Mouse (Mus musculus) E14TG2a.4 (cell line): ENCODE results near the gene Ep300.
"Not testable (repeated sequence)": the region's sequence is repeated elsewhere in the genome, so short reads cannot be mapped to it uniquely, and the experiment has no call there.

Experiments used
- H3K27me3 ChIP-seq: 2 replicates; pipeline ENCODE4 v1.6.1; 2014; ENCODE audit warnings: low read length, control low read depth; ENCODE audit not compliant: insufficient read depth
- H3K36me3 ChIP-seq: 2 replicates; pipeline ENCODE4 v1.6.1; 2014; ENCODE audit warnings: low read length, control low read depth; ENCODE audit not compliant: insufficient read depth
- H3K4me1 ChIP-seq: replicated peaks from 2 replicates; pipeline ENCODE4 v1.6.1; 2014; ENCODE audit warnings: low read depth, low read length, control low read depth
- H3K4me3 ChIP-seq: replicated peaks from 2 replicates; pipeline ENCODE4 v1.5.1; 2014; ENCODE audit warnings: mild to moderate bottlenecking, low read length
- H3K9me3 ChIP-seq: 2 replicates; pipeline ENCODE4 v1.6.1; 2014; ENCODE audit warnings: low read length, control low read depth
- CTCF ChIP-seq: conservative IDR thresholded peaks from 2 replicates; pipeline ENCODE4 v1.5.1; 2014; ENCODE audit warnings: low read length
- NANOG ChIP-seq: IDR thresholded peaks from 2 replicates; pipeline ENCODE4 v1.6.1; 2014; ENCODE audit warnings: borderline replicate concordance, low read length, mixed read lengths
- POU5F1 ChIP-seq: IDR thresholded peaks from 2 replicates; pipeline ENCODE4 v1.6.1; 2014; ENCODE audit warnings: low read length, borderline replicate concordance

The Ep300 gene

DNA sequence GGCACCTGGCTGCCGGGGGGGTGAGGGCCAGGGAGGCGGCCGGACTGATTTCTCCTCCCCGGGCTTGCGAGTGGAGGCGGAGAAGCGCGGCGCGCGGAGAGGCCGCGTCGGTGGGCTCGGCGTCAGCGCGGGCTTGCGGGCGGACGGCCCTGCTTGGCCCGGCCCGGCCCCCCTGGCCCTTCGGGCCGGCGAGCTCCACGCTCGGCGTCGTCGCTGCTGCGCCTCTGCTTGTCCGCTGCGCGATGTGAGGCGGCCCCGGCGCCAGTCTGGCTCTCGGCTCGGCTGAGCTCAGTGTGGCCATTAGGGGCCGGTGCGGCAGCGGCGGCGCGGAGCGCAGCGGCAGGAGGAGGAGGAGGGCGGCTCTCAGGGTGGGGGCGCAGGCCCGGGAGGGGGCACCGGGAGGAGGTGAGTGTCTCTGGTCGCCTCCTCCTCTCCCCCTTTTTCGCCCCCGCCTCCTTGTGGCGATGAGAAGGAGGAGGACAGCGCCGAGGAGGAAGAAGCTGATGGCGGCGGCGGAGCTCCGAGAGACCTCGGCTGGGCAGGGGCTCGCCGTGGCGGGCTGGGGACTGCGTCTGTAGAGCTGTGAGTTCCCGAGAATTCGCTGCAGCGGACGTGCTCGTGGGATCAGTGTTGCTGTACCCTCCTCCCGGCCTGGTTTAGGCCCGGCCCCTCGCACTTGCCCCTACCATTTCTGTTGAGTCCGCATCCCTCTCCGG, 753 bp downstream of the Ep300 start:
- Histone ChIP-seq H3K9me3 (no peaks in the 10 kb centered on the region), H3K4me3 (peak overlapping the region; percentile 95), H3K36me3 (peaks cover 33% of the 10 kb centered on the region), H3K27me3 (no peaks in the 10 kb centered on the region), H3K4me1 (peaks cover 46% of the 10 kb centered on the region)
- TF ChIP-seq CTCF (no peak), NANOG (no peak), POU5F1 (no peak)

DNA sequence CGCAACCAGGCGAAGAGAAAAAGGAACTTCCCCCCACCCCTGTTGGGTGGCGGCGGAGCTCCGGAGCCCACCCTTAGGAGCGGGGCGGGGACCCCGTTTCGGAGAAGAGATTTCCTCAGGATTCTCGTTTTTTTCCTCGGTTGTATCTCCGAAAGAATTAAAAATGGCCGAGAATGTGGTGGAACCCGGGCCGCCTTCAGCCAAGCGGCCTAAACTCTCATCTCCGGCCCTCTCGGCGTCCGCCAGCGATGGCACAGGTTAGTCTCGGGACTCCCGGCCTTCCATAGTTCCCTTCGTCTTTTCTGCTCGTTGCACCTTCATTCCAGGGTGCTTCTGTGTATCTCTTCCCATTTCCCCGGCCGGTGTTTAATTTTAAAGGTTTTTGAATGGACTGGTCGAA, 1.3 kb downstream of the Ep300 start:
- H3K4me1 ChIP-seq, result peaks cover 46% of the 10 kb centered on the region
- H3K27me3 ChIP-seq, result no peaks in the 10 kb centered on the region
- H3K4me3 ChIP-seq, result peak overlapping the region; percentile 95
- H3K36me3 ChIP-seq, result peaks cover 36% of the 10 kb centered on the region
- TF ChIP-seq CTCF (no peak), NANOG (no peak), POU5F1 (no peak)
- no peaks in the 10 kb centered on the region for H3K9me3 ChIP-seq

DNA sequence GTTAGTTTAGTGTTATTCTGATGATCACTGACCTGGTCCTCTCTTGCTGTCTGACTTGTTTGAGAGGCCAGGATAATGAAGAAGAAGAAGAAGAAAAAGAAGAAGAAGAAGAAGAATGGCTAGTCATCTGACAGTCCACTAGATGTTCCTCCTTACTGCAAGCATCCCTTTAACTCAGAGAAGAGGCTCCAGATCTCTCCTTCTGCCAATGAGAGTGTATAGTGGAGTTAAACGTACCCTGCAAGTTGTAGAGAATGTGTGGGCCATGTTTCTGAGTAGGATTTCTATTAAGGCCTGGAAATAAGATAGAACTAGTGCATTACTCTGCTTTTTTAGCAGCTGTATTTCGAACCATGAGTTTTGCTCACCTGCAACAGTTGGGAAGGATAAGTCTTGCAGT, 2.5 kb downstream of the Ep300 start:
- Histone ChIP-seq H3K36me3 (peaks cover 47% of the 10 kb centered on the region), H3K9me3 (no peaks in the 10 kb centered on the region), H3K27me3 (no peaks in the 10 kb centered on the region), H3K4me3 (peak overlapping the region; percentile 95), H3K4me1 (peaks cover 46% of the 10 kb centered on the region)
- TF ChIP-seq POU5F1 (no peak), NANOG (no peak), CTCF (no peak)

DNA sequence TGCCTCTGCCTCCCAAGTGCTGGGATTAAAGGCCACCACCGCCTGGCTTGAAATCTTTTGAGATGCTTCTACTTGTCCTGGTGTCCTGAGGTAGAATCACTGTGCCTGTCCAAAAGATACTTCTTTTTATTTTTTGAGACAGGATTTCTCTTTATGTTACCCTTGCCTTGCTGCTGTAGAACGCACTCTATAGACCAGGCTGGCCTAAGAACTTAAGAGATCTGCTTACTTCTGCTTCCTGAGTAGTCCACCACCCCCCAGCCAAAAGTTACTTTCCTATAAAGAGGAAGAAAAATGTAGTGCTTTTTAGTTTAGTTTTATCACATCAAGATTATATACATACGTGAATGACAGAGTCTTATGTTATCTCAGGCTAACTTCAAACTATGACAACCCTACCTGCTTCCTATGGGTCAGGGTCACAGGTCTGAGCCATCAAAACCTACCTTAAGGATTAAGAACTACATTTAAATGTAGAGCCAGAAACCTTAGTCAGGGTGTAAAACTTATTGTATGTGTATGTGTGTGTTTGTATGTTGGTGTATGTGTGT, 9.1 kb downstream of the Ep300 start:
- Histone ChIP-seq H3K27me3 (no peaks in the 10 kb centered on the region), H3K36me3 (peaks cover 81% of the 10 kb centered on the region), H3K4me3 (no peak overlapping the region), H3K9me3 (no peaks in the 10 kb centered on the region), H3K4me1 (peaks cover 13% of the 10 kb centered on the region; the same call in 1 of the 2 replicates)
- TF ChIP-seq CTCF, result no peak
- no peak for TF ChIP-seq POU5F1
- TF ChIP-seq NANOG, result no peak

DNA sequence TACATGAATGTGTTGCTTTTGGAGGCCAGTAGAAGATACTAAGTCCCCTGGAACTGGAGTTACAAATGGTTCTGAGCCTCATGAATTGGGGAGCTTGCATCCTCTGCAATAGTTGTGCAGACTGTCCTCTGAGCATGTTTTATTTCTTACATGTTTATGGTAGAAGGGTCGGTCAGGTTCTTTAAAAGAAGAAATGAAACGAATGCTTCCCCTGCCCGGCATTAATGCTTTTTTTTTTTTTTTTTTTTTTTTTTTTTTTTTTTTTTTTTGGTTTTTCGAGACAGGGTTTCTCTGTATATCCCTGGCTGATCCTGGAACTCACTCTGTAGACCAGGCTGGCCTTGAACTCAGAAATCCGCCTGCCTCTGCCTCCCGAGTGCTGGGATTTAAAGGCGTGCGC, 13.6 kb downstream of the Ep300 start:
- Histone ChIP-seq H3K36me3 (peaks cover 86% of the 10 kb centered on the region), H3K4me1 (peaks cover 25% of the 10 kb centered on the region)
- H3K27me3 ChIP-seq, H3K9me3 ChIP-seq, H3K4me3 ChIP-seq: not testable (repeated sequence)

DNA sequence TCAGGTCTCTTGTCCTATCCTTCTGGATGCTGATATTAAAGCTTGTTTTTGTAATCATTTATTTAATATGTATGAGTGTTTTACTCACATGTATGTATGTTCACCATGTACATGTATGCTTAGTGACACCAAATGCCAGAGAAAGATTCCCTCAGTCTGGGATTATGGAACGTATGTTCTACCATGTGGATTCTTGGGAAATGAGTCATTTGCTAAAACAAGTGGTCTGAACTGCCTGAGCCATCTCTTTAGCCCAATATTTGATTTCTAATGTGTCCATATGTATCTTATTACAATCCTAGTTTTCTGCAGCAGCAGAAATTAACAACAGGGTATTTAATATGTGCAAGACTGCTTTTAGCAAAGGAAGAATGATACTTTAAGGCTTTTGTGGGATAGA, 20.1 kb downstream of the Ep300 start:
- Histone ChIP-seq H3K36me3 (peaks cover 95% of the 10 kb centered on the region), H3K4me3 (no peak overlapping the region), H3K4me1 (peaks cover 24% of the 10 kb centered on the region), H3K9me3 (no peaks in the 10 kb centered on the region), H3K27me3 (no peaks in the 10 kb centered on the region)
- no peak for TF ChIP-seq NANOG
- TF ChIP-seq CTCF, result no peak
- no peak for TF ChIP-seq POU5F1

DNA sequence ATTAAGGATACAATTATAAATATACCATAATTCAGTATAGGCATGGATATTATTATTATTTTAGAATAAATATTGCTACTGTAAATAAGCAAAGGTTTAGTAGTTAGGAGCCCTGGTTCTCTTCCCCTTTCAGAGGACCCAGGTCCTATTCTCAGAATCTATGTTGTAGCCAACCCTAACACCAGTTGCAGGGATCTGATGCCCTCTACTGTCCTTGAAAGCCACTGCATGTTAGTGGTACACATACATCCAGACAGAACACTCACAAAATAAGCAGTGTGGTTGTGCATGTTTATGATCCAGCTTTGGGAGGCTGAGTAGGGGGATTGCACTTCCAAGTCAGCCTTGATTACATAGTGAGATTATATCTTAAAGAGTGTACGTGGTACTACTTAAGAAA, 21.5 kb downstream of the Ep300 start:
- TF ChIP-seq CTCF, result peak; percentile 57
- TF ChIP-seq NANOG, result no peak
- TF ChIP-seq POU5F1, result no peak

DNA sequence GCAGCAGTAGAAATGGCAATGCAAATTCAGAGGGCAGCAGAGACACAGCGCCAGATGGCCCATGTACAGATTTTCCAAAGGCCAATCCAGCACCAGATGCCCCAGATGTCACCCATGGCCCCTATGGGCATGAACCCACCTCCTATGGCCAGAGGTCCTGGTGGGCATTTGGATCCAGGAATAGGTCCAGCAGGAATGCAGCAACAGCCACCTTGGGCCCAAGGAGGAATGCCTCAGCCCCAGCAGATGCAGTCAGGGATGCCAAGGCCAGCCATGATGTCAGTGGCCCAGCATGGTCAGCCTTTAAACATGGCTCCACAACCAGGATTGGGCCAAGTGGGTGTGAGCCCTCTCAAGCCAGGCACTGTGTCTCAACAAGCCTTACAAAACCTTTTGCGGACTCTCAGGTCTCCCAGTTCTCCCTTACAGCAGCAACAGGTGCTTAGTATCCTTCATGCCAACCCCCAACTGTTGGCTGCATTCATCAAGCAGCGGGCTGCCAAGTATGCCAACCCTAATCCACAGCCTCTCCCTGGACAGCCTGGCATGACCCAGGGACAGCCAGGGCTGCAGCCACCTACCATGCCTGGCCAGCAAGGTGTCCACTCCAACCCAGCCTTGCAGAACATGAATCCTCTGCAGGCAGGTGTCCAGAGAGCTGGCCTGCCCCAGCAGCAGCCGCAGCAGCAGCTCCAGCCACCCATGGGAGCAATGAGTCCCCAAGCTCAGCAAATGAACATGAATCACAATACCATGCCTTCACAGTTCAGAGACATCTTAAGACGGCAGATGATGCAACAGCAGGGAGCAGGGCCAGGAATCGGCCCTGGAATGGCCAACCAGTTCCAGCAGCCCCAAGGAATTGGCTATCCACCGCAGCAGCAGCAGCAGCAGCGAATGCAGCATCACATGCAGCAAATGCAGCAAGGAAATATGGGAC, 64.6 kb downstream of the Ep300 start:
- peaks cover 16% of the 10 kb centered on the region for H3K4me1 ChIP-seq
- TF ChIP-seq POU5F1, result no peak
- H3K27me3 ChIP-seq, result no peaks in the 10 kb centered on the region
- no peak overlapping the region for H3K4me3 ChIP-seq
- H3K9me3 ChIP-seq, result no peaks in the 10 kb centered on the region
- peaks cover 75% of the 10 kb centered on the region for H3K36me3 ChIP-seq

More for the DNA sequence above, 21.5 kb downstream of the Ep300 start:
- H3K4me1 ChIP-seq, result peaks cover 17% of the 10 kb centered on the region
- no peak overlapping the region for H3K4me3 ChIP-seq
- peaks cover 95% of the 10 kb centered on the region for H3K36me3 ChIP-seq
- H3K9me3 ChIP-seq, result no peaks in the 10 kb centered on the region
- H3K27me3 ChIP-seq, result no peaks in the 10 kb centered on the region
